8 mouse cellular contexts compared by ENCODE assay signal in genomic region chr4:86574939-86575282, GRCm38 (mm10). TPM values are rescaled to one million over a fixed set of nuclear protein-coding genes. Genes with fewer than 3 reads are reported as not detected.
DNase-seq lines count a peak whose midpoint lies in the region; ATAC-seq and TF ChIP-seq lines count a peak whose summit lies in the region.

No protein-coding gene starts in this region.

- no peak for TF ChIP-seq RAD21 in MEL (IDR thresholded peaks at IDR 0.05; ENCODE audit: low read depth, low read length)

- no peaks in the 10 kb centered on the region for H3K36me3 ChIP-seq in heart, embryonic 15.5 days
- H3K36me3 ChIP-seq in MEL (ENCODE audit: control insufficient read depth in 1 of 2, insufficient read depth in 2 of 2, low read length in 2 of 2): peaks cover 0 to 15% of the 10 kb centered on the region in 2 experiments; a peak in 2 of 4 replicates
- no peaks in the 10 kb centered on the region for H3K36me3 ChIP-seq in forebrain, embryonic 16.5 days (ENCODE audit: control insufficient read depth, insufficient read depth)
- peaks cover 2% of the 10 kb centered on the region for H3K36me3 ChIP-seq in liver, embryonic 16.5 days (ENCODE audit: control insufficient read depth, insufficient read depth)

- no peak for ATAC-seq in heart, embryonic 15.5 days (replicated peaks; ENCODE audit: insufficient number of reproducible peaks, insufficient read depth, low FRiP score, low read depth)
- peak; percentile 39 for ATAC-seq in forebrain, embryonic 16.5 days
- no peak for ATAC-seq in liver, embryonic 16.5 days (ENCODE audit: low read depth)

- no peak for TF ChIP-seq CTCF in MEL (IDR thresholded peaks at IDR 0.05 in 2 of 3, conservative IDR thresholded peaks at IDR 0.05 in 1 of 3; ENCODE audit: control insufficient read depth in 1 of 3, insufficient read depth in 1 of 3, low read depth in 2 of 3, low read length in 3 of 3, poor library complexity in 1 of 3, severe bottlenecking in 1 of 3)

- 0 out of 4 replicates have a peak, but pooled peaks of 1 of the 2 experiments have one; percentile 21 for TF ChIP-seq EP300 in MEL (IDR thresholded peaks at IDR 0.05; ENCODE audit: low read depth in 1 of 2, low read length in 2 of 2)

- H3K27me3 ChIP-seq in heart, embryonic 15.5 days: no peaks in the 10 kb centered on the region
- H3K27me3 ChIP-seq in MEL (ENCODE audit: control insufficient read depth in 1 of 2, insufficient read depth in 2 of 2, low read length in 2 of 2): no peaks in the 10 kb centered on the region
- H3K27me3 ChIP-seq in forebrain, embryonic 16.5 days (replicated peaks; ENCODE audit: control insufficient read depth, insufficient read depth, low read length): 0 out of 2 replicates have a peak, but pooled peaks cover 3% of the 10 kb centered on the region
- H3K27me3 ChIP-seq in liver, embryonic 16.5 days (ENCODE audit: control insufficient read depth, insufficient read depth, low read depth, low read length): no peaks in the 10 kb centered on the region

- H3K4me1 ChIP-seq in heart, embryonic 15.5 days (replicated peaks): peaks cover 22% of the 10 kb centered on the region
- H3K4me1 ChIP-seq in MEL (ENCODE audit: control insufficient read depth in 1 of 2, insufficient read depth in 2 of 2, low read length in 2 of 2): peaks cover 2 to 7% of the 10 kb centered on the region in 2 experiments; a peak in 3 of 4 replicates
- peaks cover 23% of the 10 kb centered on the region for H3K4me1 ChIP-seq in forebrain, embryonic 16.5 days (replicated peaks; ENCODE audit: control insufficient read depth, insufficient read depth, low read length)
- H3K4me1 ChIP-seq in liver, embryonic 16.5 days (ENCODE audit: control insufficient read depth, low read depth, low read length): peaks cover 22% of the 10 kb centered on the region

- no peak for TF ChIP-seq POLR2A in MEL (IDR thresholded peaks at IDR 0.05; ENCODE audit: control insufficient read depth in 1 of 2, insufficient read depth in 1 of 2, low read depth in 1 of 2, low read length in 2 of 2, poor library complexity in 1 of 2)

- no peaks in the 10 kb centered on the region for H3K9me3 ChIP-seq in heart, embryonic 15.5 days (replicated peaks)
- no peaks in the 10 kb centered on the region for H3K9me3 ChIP-seq in MEL (replicated peaks; ENCODE audit: insufficient read depth, low read length)
- no peaks in the 10 kb centered on the region for H3K9me3 ChIP-seq in forebrain, embryonic 16.5 days (ENCODE audit: control insufficient read depth, low read length)
- H3K9me3 ChIP-seq in liver, embryonic 16.5 days (replicated peaks; ENCODE audit: control insufficient read depth, low read length): no peaks in the 10 kb centered on the region

- no peak for DNase-seq in heart, adult 11 months
- peak; percentile 66 for DNase-seq in MEL (ENCODE audit: low read depth, low spot score)
- no peak for DNase-seq in adrenal gland, adult 2 months
- DNase-seq in urinary bladder, adult 2 months (ENCODE audit: low spot score): no peak
- no peak for DNase-seq in lung, postnatal 25 days (ENCODE audit: low spot score)

- peak overlapping the region; percentile 95 for H3K27ac ChIP-seq in heart, embryonic 15.5 days
- peak overlapping the region; percentile 97 for H3K27ac ChIP-seq in MEL (ENCODE audit: control insufficient read depth, low read depth, low read length)
- peak overlapping the region; percentile 98 for H3K27ac ChIP-seq in forebrain, embryonic 16.5 days (ENCODE audit: low read length)
- peak overlapping the region; percentile 96 for H3K27ac ChIP-seq in liver, embryonic 16.5 days (ENCODE audit: low read length)

- H3K4me3 ChIP-seq in heart, embryonic 15.5 days: peak overlapping the region; percentile 91
- H3K4me3 ChIP-seq in MEL (ENCODE audit: control insufficient read depth in 1 of 2, insufficient read depth in 1 of 2, low read depth in 2 of 2, low read length in 2 of 2): peak overlapping the region; percentile 47 to 70
- H3K4me3 ChIP-seq in forebrain, embryonic 16.5 days (replicated peaks; ENCODE audit: low read length): peak overlapping the region; percentile 71
- H3K4me3 ChIP-seq in liver, embryonic 16.5 days (ENCODE audit: low read depth, low read length): peak overlapping the region; percentile 79

- 17% methylated on average over 6 of the region's 6 CpGs for WGBS in heart, embryonic 15.5 days
- 9% methylated on average over 6 of the region's 6 CpGs for WGBS in forebrain, embryonic 16.5 days
- WGBS in liver, embryonic 16.5 days (ENCODE audit: insufficient replicate concordance): 12% methylated on average over 6 of the region's 6 CpGs

- peak overlapping the region; percentile 91 for H3K4me2 ChIP-seq in heart, embryonic 15.5 days
- peak overlapping the region; percentile 49 for H3K4me2 ChIP-seq in forebrain, embryonic 16.5 days (ENCODE audit: low read length)
- H3K4me2 ChIP-seq in liver, embryonic 16.5 days (ENCODE audit: low read depth, low read length): peak overlapping the region; percentile 82

- H3K9ac ChIP-seq in heart, embryonic 15.5 days: peak overlapping the region; percentile 95
- peak overlapping the region; percentile 80 for H3K9ac ChIP-seq in MEL (ENCODE audit: control insufficient read depth, low read depth, low read length, poor library complexity, severe bottlenecking)
- peak overlapping the region; percentile 94 for H3K9ac ChIP-seq in forebrain, embryonic 16.5 days (replicated peaks; ENCODE audit: low read depth, low read length)
- peak overlapping the region; percentile 86 for H3K9ac ChIP-seq in liver, embryonic 16.5 days (ENCODE audit: low read depth, low read length)

- peaks cover 25% of the 10 kb centered on the region for H3K79me2 ChIP-seq in MEL (ENCODE audit: control insufficient read depth, insufficient read depth, low read length, poor library complexity)

TF ChIP-seq in MEL, 35 proteins besides CTCF, POLR2A, EP300 and RAD21:
- peak; percentile 82; the same call in 1 of the 2 replicates for TF ChIP-seq MYC (IDR thresholded peaks at IDR 0.05; ENCODE audit: low read depth, low read length)
- TF ChIP-seq RCOR1 (IDR thresholded peaks at IDR 0.05; ENCODE audit: low read depth, low read length): 0 out of 2 replicates have a peak, but pooled peaks have one; percentile 31
- peak; percentile 34; the same call in 1 of the 2 replicates for TF ChIP-seq ETS1 (IDR thresholded peaks at IDR 0.05; ENCODE audit: low read depth, low read length)
- no peak for TF ChIP-seq MAFK (IDR thresholded peaks at IDR 0.05; ENCODE audit: borderline replicate concordance, low read depth, low read length)
- peak; percentile 73 for TF ChIP-seq MAX (IDR thresholded peaks at IDR 0.05; ENCODE audit: low read length)
TF ChIP-seq in MEL: peak in this region for 4.

RNA-seq across cellular contexts. Expression of gene Rraga, which starts 0.6 kb away (rescaled TPM):
- polyA plus RNA-seq in heart, embryonic 15.5 days (2015; fragmentation: Nextera tagmentation; extraction: Ambion mirVana): 50.0 and 50.9 TPM in 2 replicates
- 9.6 and 11.0 TPM in 2 replicates for total RNA-seq in MEL (2012; rRNA removed)
- 100 to 1,000 TPM in 1 of 2 experiments, 10 to 100 TPM in 1; 68.7 to 182 TPM for polyA plus RNA-seq in MEL (2012; ENCODE audit: insufficient read depth in 1 of 2, insufficient read length in 2 of 2, low read depth in 1 of 2, low replicate concordance in 2 of 2, missing spikeins in 1 of 2)
- polyA plus RNA-seq in forebrain, embryonic 16.5 days (2015; fragmentation: Nextera tagmentation; extraction: Ambion mirVana): 132 and 135 TPM in 2 replicates
- 33.8 and 37.8 TPM in 2 replicates for polyA plus RNA-seq in liver, embryonic 16.5 days (2015; fragmentation: Nextera tagmentation; extraction: Ambion mirVana)
- 100 to 1,000 TPM in 1 of 2 experiments, 10 to 100 TPM in 1; 91.5 to 124 TPM for total RNA-seq in adrenal gland, adult 2 months (2021)
- 72.4 and 74.6 TPM in 2 replicates for polyA plus RNA-seq in adrenal gland, adult 2 months (2012; rRNA removed)
- polyA plus RNA-seq in urinary bladder, adult 2 months (2012; rRNA removed): 87.8 and 107 TPM in 2 replicates

RNA-seq across cellular contexts. Expression of gene Saxo1, which starts 16.8 kb away (rescaled TPM):
- 0.15 TPM in 1 of 2 replicates, not detected in the other for polyA plus RNA-seq in heart, embryonic 15.5 days (2015; fragmentation: Nextera tagmentation; extraction: Ambion mirVana)
- not detected in 2 replicates for total RNA-seq in MEL (2012; rRNA removed)
- not detected for polyA plus RNA-seq in MEL (2012; ENCODE audit: insufficient read depth in 1 of 2, insufficient read length in 2 of 2, low read depth in 1 of 2, low replicate concordance in 2 of 2, missing spikeins in 1 of 2)
- polyA plus RNA-seq in forebrain, embryonic 16.5 days (2015; fragmentation: Nextera tagmentation; extraction: Ambion mirVana): not detected in 2 replicates
- not detected in 2 replicates for polyA plus RNA-seq in liver, embryonic 16.5 days (2015; fragmentation: Nextera tagmentation; extraction: Ambion mirVana)
- not detected for total RNA-seq in adrenal gland, adult 2 months (2021)
- not detected in 2 replicates for polyA plus RNA-seq in adrenal gland, adult 2 months (2012; rRNA removed)
- not detected in 2 replicates for polyA plus RNA-seq in urinary bladder, adult 2 months (2012; rRNA removed)

RNA-seq across cellular contexts. Expression of gene Haus6, which starts 36.9 kb away (rescaled TPM):
- 7.6 and 9.2 TPM in 2 replicates for polyA plus RNA-seq in heart, embryonic 15.5 days (2015; fragmentation: Nextera tagmentation; extraction: Ambion mirVana)
- total RNA-seq in MEL (2012; rRNA removed): 31.8 and 41.3 TPM in 2 replicates
- polyA plus RNA-seq in MEL (2012; ENCODE audit: insufficient read depth in 1 of 2, insufficient read length in 2 of 2, low read depth in 1 of 2, low replicate concordance in 2 of 2, missing spikeins in 1 of 2): 10 to 100 TPM in 1 of 2 experiments, not detected in 1; 22.1 TPM
- polyA plus RNA-seq in forebrain, embryonic 16.5 days (2015; fragmentation: Nextera tagmentation; extraction: Ambion mirVana): 11.5 TPM in 2 replicates
- 10.5 and 11.2 TPM in 2 replicates for polyA plus RNA-seq in liver, embryonic 16.5 days (2015; fragmentation: Nextera tagmentation; extraction: Ambion mirVana)
- 1 to 10 TPM; 4.6 to 9.3 TPM for total RNA-seq in adrenal gland, adult 2 months (2021)
- 7.0 and 9.7 TPM in 2 replicates for polyA plus RNA-seq in adrenal gland, adult 2 months (2012; rRNA removed)
- 3.7 and 4.0 TPM in 2 replicates for polyA plus RNA-seq in urinary bladder, adult 2 months (2012; rRNA removed)
